Comparison of ENCODE assay signal across 17 mouse cellular contexts in the genomic region with DNA sequence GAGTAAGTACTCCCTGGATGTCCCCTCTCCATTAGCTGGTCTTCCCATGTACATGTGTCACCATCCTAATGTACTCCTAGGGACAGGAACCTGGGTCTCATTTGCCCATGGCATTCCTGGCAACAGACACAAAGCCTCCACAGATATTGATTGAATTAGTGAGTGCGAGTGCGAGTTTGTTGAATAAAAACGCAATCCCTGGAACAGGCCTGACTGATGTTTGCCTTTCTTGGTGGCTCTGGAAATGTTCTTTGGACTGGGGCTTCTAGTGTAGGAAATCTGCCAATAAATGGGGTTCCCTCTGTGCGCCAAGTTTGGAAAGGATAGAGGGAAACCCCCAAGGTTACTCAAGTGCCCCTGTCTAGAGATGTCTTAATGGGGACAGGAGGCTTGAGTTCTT.
"Had no signal": no experiment of that assay in that cellular context is flagged by ENCODE, and none has a peak within 500 bp of the region (broad histone marks: within the 10 kb centered on the region; RNA-seq: fewer than 3 reads in every experiment).

No protein-coding gene starts in this region.

- H3K27ac ChIP-seq: lung, embryonic 15.5 days; macrophage; midbrain, embryonic 13.5 days; midbrain, embryonic 15.5 days; neural tube, embryonic 12.5 days; stomach, embryonic 15.5 days; stomach, postnatal 0 days had no signal

- H3K27me3 ChIP-seq: midbrain, embryonic 15.5 days had no signal

- H3K4me1 ChIP-seq: lung, embryonic 15.5 days; megakaryocyte, embryonic 14.5 days; neural tube, embryonic 12.5 days; stomach, embryonic 15.5 days had no signal

- H3K4me2 ChIP-seq: lung, embryonic 15.5 days; midbrain, embryonic 11.5 days; midbrain, embryonic 13.5 days; midbrain, embryonic 15.5 days; neural tube, embryonic 12.5 days; stomach, embryonic 15.5 days had no signal

- ATAC-seq: lung, postnatal 0 days; midbrain, embryonic 13.5 days; midbrain, embryonic 15.5 days had no signal

- H3K9ac ChIP-seq: lung, embryonic 15.5 days; midbrain, embryonic 13.5 days; midbrain, embryonic 15.5 days; neural tube, embryonic 12.5 days; stomach, embryonic 15.5 days had no signal

- H3K4me3 ChIP-seq: lung, embryonic 15.5 days; megakaryocyte, embryonic 14.5 days; midbrain, embryonic 13.5 days; midbrain, embryonic 15.5 days; neural tube, embryonic 12.5 days; stomach, embryonic 15.5 days had no signal

- DNase-seq: lung, adult 2 months; lung, postnatal 14 days; lung, postnatal 36 days; right cerebral cortex, postnatal 14 days; thymus, adult 2 months; thymus, postnatal 25 days; thymus, postnatal 4 days had no signal

- H3K9me3 ChIP-seq: lung, embryonic 15.5 days; megakaryocyte, embryonic 14.5 days; midbrain, embryonic 13.5 days; midbrain, embryonic 15.5 days; neural tube, embryonic 12.5 days; stomach, embryonic 15.5 days had no signal

- H3K36me3 ChIP-seq: lung, embryonic 15.5 days; midbrain, embryonic 13.5 days; midbrain, embryonic 15.5 days; neural tube, embryonic 12.5 days; stomach, embryonic 15.5 days had no signal
